Mouse (Mus musculus) forebrain, embryonic 15.5 days (tissue): ENCODE measurements around the gene Tnfsf12. TPM values are rescaled to one million over a fixed set of nuclear protein-coding genes. Genes with fewer than 3 reads are reported as not detected.
"Not testable (repeated sequence)": the region's sequence is repeated elsewhere in the genome, so short reads cannot be mapped to it uniquely, and the experiment has no call there.

Experiments used
- ATAC-seq: fragments of 200-750 bp; cut with Nextera tagmentation; replicated peaks from 2 replicates; pipeline ENCODE4 v1.8.0; 2017; ENCODE audit warnings: mild to moderate bottlenecking, moderate TSS enrichment, moderate library complexity
- H3K27ac ChIP-seq: fragments of 300-500 bp; sonication (generic); replicated peaks from 2 replicates; pipeline ENCODE4 v1.5.1; 2015; ENCODE audit warnings: mild to moderate bottlenecking, inconsistent platforms
- H3K27me3 ChIP-seq: fragments of 300-500 bp; sonication (generic); 2 replicates; pipeline ENCODE4 v1.6.1; 2015; ENCODE audit warnings: inconsistent platforms
- H3K36me3 ChIP-seq: fragments of 300-500 bp; sonication (generic); 2 replicates; pipeline ENCODE4 v1.6.1; 2015; ENCODE audit warnings: mild to moderate bottlenecking, inconsistent platforms
- H3K4me1 ChIP-seq: fragments of 300-500 bp; sonication (generic); 2 replicates; pipeline ENCODE4 v1.6.1; 2015; ENCODE audit warnings: inconsistent platforms
- H3K4me2 ChIP-seq: fragments of 300-500 bp; sonication (generic); replicated peaks from 2 replicates; pipeline ENCODE4 v1.6.1; 2015; ENCODE audit warnings: mild to moderate bottlenecking, inconsistent platforms
- H3K4me3 ChIP-seq: fragments of 300-500 bp; sonication (generic); 2 replicates; pipeline ENCODE4 v1.5.1; 2015; ENCODE audit warnings: mild to moderate bottlenecking, inconsistent platforms
- H3K9ac ChIP-seq: fragments of 300-500 bp; sonication (generic); replicated peaks from 2 replicates; pipeline ENCODE4 v1.6.1; 2015; ENCODE audit warnings: mild to moderate bottlenecking, inconsistent platforms
- H3K9me3 ChIP-seq: fragments of 300-500 bp; sonication (generic); 2 replicates; pipeline ENCODE4 v1.6.1; 2016; ENCODE audit warnings: inconsistent platforms
- WGBS: fragments of 180-500 bp; shearing (Covaris S2); methylation state at CpG from one replicate; pipeline ENCODE4 v1.1.7; 2015; ENCODE audit warnings: mixed read lengths; 5-methylcytosine and 5-hydroxymethylcytosine counted together
- polyA plus RNA-seq: library from polyadenylated mRNA; unstranded; fragments of >200 nt; fragmentation: Nextera tagmentation; extraction: Ambion mirVana; gene quantifications from 2 replicates; pipeline ENCODE4 v1.2.1, GENCODE M21; 2015

Gene Tnfsf12
- polyA plus RNA-seq, 1 experiment from 2014 or later, result 1.6 TPM

DNA sequence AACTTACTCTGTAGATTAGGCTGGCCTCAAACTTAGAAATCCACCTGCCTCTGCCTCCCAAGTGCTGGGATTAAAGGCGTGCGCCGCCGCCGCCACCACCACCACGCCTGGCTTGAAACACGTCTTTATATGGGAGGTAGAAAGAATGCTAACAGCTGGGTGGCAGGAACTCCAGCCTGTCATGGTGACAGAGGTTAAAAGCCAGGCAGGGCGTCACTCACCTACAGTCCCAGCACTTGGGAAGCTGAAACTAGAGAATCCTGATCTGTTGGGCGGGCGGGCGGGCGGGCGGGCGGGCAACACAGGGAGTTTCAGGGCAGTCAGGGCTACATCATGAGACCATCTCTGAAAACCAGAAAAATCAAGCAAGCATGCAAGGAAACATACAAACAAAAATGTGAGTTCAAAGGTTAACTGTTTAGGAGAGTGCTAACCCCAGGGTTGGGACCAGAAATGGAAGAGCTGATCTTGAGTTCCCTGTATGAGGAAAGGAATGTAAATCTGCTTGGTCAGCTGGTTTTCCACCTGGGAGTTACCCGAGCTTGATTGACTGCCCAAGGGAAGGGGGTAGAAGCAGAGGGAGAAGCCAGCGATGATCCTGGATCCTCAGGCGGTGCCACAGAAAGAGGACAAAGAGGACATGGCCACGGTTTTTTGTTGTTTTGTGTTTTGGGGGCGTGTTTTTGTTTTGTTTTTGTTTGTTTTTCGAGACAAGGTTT is 17.5 kb upstream of the Tnfsf12 start:
- H3K4me3 ChIP-seq, result no peak overlapping the region
- no peak overlapping the region for H3K9ac ChIP-seq
- H3K4me2 ChIP-seq, result no peak overlapping the region
- no peaks in the 10 kb centered on the region for H3K9me3 ChIP-seq
- no peaks in the 10 kb centered on the region for H3K4me1 ChIP-seq
- no peaks in the 10 kb centered on the region for H3K27me3 ChIP-seq
- ATAC-seq, result no peak
- no peak overlapping the region for H3K27ac ChIP-seq
- H3K36me3 ChIP-seq, result no peaks in the 10 kb centered on the region
- 88% methylated on average over 20 of the region's 20 CpGs for WGBS

DNA sequence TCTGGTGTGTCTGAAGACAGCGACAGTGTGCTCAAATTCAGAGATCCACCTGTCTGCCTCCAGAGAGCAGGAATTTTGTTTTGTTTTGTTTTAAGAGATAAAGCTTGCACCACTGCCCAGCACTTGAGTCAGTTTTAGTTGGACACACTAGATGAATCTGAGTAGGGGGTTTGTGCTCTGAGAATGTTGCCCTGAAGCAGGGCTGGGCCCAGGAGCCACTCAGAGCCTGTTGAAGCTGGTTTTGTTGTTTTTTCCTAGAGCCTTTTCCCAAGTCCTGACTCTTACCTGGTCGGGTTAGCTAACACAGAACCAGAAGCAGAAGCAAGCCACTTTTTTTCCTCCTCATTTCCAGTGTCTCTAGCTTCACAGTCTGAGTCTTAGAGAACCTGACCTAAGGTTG is 15.4 kb upstream of the Tnfsf12 start:
- H3K27me3 ChIP-seq, result no peaks in the 10 kb centered on the region
- 82% methylated on average over 2 of the region's 2 CpGs for WGBS
- H3K9ac ChIP-seq, result no peak overlapping the region
- no peaks in the 10 kb centered on the region for H3K9me3 ChIP-seq
- 0 out of 2 replicates have a peak, but pooled peaks cover 4% of the 10 kb centered on the region for H3K4me1 ChIP-seq
- no peak for ATAC-seq
- no peak overlapping the region for H3K27ac ChIP-seq
- H3K4me3 ChIP-seq, result no peak overlapping the region
- no peaks in the 10 kb centered on the region for H3K36me3 ChIP-seq
- no peak overlapping the region for H3K4me2 ChIP-seq

DNA sequence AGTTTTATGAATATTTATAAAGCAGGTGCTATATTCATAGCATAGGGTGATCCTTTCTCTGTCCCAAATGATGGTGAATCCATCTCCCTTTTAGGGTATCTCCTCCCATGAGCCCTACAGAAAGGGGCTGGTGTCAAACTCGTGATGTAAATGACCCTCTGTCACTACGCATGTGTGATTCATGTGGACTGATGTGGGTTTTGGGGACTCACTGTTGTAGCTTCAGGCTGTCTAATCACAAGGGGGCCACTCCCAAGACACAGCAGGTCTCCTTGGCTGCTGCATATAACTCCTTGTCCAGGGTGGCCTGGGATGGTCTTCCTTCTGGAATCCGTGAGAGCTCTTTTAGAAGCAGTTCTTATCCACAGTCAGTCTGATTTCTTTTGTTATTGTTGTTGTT is 14.8 kb upstream of the Tnfsf12 start:
- Histone ChIP-seq H3K27me3 (no peaks in the 10 kb centered on the region), H3K9me3 (no peaks in the 10 kb centered on the region), H3K9ac (no peak overlapping the region), H3K4me2 (no peak overlapping the region), H3K4me1 (0 out of 2 replicates have a peak, but pooled peaks cover 4% of the 10 kb centered on the region), H3K27ac (no peak overlapping the region), H3K36me3 (no peaks in the 10 kb centered on the region), H3K4me3 (no peak overlapping the region)
- ATAC-seq, result no peak
- 72% methylated on average over 3 of the region's 3 CpGs for WGBS

DNA sequence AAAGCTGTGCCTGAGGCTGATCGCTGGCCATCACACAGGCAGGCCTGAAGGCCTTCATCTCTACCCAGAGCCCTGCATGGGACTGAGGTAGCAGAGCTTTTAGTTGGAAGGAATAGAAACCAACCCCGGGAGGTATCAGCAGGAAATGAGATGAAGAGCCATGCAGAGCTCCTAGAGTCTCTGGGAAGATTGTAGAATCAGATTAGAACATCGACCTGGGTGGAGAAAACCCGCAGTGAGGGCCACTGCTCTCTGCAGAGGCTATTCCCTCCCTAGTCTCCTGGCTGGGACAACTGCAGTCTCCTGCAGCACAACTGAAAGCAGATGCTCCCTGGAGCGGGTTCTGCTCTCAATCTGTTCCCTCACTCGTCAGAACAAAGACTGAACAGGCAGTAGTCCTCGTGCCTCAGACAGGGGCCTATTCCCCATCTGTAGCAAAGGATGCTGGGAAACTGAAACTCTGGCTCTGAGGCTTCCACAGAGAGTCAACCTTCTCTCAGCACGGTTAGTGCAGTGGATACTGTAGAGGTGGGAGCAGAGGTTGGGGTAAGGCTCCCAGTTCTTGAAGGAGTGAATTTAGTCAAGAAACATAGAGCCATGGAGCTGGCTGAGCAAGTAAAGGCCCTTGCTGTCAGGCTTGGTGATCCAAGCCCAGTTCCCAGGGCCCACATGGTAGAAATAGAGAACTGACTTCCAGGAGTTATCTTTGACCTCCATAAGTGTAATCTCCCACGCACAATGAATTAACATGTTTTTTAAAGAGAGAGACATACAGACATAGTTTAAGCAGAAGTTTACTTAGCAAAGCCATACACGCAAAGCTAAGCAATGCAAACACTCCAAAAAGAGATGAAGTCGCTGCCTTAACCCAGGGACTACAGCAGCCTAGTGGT is 14.2 kb upstream of the Tnfsf12 start:
- no peaks in the 10 kb centered on the region for H3K9me3 ChIP-seq
- no peak overlapping the region for H3K27ac ChIP-seq
- no peak for ATAC-seq
- H3K36me3 ChIP-seq, result no peaks in the 10 kb centered on the region
- H3K4me1 ChIP-seq, result 0 out of 2 replicates have a peak, but pooled peaks cover 4% of the 10 kb centered on the region
- no peak overlapping the region for H3K4me3 ChIP-seq
- no peak overlapping the region for H3K4me2 ChIP-seq
- WGBS, result 54% methylated on average over 11 of the region's 11 CpGs
- H3K9ac ChIP-seq, result no peak overlapping the region
- H3K27me3 ChIP-seq, result no peaks in the 10 kb centered on the region

DNA sequence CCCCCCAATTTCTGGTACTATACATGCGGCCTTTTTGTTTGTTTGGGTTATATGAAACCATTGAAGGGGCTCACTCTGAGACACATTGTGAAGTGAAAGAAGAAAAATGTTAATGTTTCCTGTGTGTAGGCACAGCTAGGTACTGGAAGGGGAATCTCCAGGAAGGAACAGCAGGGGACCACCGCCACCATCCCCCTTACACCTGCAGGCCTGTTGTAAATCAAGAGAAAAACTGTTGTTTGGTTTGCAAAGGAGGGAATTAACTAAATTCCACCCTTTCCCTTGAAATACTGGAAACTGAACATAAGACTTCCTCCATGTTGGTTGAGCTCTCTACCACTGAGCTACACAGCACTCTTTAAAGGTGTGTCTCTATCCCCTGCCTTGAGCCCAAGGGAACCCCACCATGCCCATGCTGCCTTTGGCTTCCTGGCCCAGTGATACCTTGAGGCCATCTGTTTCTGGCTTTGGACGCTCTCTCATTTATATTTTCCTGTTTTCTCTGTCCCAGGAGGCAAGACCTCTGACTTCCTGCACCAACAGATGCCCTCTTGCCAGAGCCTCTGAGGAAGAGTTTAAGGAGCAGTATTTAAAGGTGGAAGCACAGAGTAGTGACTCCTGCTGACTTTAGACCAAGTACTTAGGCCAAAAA is 13.1 kb upstream of the Tnfsf12 start:
- no peak for ATAC-seq
- Histone ChIP-seq H3K4me2 (no peak overlapping the region), H3K27ac (no peak overlapping the region), H3K27me3 (no peaks in the 10 kb centered on the region), H3K9ac (no peak overlapping the region), H3K4me3 (no peak overlapping the region), H3K9me3 (no peaks in the 10 kb centered on the region), H3K36me3 (no peaks in the 10 kb centered on the region), H3K4me1 (0 out of 2 replicates have a peak, but pooled peaks cover 4% of the 10 kb centered on the region)
- WGBS, result 81% methylated on average over 3 of the region's 3 CpGs

DNA sequence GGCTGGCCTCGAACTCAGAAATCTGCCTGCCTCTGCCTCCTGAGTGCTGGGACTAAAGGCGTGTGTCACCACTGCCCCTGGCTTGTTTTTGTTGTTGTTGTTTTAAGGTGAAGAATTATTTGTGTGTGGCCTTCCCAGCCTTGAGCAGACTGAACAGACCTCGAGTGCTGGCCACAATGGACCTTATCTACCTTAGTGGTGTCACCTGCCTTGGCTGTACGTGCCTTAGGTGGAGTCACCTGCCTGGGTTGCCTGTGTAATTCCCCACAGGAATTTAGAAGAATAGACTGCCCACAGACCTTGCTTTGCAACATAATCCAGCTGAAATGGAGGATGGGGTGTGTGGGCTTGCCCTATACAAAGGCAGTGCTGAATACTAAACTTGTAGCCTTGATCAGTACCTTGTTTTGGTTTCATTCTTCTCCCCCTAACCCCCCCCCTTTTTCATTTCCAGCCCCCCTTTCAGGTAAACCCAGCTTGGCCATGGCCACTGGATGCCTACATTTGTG is 12.3 kb upstream of the Tnfsf12 start:
- ATAC-seq, result no peak
- Histone ChIP-seq H3K36me3 (no peaks in the 10 kb centered on the region), H3K9me3 (no peaks in the 10 kb centered on the region), H3K9ac (no peak overlapping the region), H3K27ac (no peak overlapping the region), H3K4me2 (no peak overlapping the region), H3K4me3 (no peak overlapping the region), H3K27me3 (no peaks in the 10 kb centered on the region), H3K4me1 (0 out of 2 replicates have a peak, but pooled peaks cover 4% of the 10 kb centered on the region)
- 84% methylated on average over 4 of the region's 4 CpGs for WGBS

DNA sequence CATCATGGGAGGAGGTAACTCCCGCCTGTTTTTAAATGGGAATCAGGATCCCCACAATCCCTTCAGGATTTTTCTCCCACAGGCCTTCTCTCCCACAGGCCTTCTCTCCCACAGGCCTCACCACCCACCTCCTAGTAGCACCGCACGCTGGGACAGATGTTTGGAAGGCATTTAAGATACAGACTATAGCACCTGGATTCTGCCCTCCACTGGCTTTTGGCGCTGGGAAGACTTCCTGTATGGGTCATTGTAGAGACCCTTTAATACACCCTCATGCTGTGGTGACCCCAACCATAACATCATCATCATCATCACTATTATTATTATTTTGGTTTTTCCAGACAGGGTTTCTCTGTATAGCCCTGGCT is 11.8 kb upstream of the Tnfsf12 start:
- 86% methylated on average over 4 of the region's 4 CpGs for WGBS
- no peak for ATAC-seq

DNA sequence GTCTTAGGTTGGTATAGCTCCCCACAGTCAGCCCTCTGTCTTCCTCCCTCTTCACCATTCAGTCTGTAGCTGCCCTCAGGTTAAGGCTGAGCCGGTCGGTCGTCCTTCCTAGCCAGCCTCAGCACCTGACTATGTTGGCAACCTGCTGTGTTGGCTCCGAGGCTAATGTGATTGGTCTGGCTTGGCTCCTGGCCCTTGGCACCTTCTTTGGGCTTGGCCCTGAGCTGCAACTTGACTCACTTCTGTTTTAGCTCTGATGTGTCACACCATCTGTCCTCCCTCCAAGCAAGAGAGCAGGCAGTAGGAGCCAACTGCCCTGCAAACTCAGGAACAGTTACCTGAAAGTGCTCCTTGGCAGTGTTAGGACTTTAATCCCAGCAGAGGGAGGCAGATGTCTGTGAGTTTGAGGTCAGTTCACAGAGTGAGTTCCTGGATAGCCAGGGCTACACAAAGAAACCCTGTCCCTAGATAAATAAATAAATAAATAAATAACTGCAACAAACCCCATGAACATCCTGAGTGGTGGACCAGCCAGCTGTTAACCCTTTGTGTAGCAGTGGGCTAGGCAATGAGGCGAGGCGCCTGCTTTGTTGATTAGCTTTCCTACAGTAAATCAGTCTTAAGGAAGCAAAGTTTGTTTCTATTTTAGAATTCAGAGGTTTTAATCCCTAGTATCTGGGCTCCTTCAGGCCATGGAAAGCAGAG is 11.3 kb upstream of the Tnfsf12 start:
- Histone ChIP-seq H3K36me3 (no peaks in the 10 kb centered on the region), H3K4me3 (no peak overlapping the region), H3K9ac (no peak overlapping the region), H3K27me3 (no peaks in the 10 kb centered on the region), H3K4me2 (no peak overlapping the region), H3K9me3 (no peaks in the 10 kb centered on the region), H3K4me1 (0 out of 2 replicates have a peak, but pooled peaks cover 4% of the 10 kb centered on the region), H3K27ac (no peak overlapping the region)
- no peak for ATAC-seq
- 47% methylated on average over 6 of the region's 6 CpGs for WGBS

More for the DNA sequence above, 11.8 kb upstream of the Tnfsf12 start:
- H3K27ac ChIP-seq, result no peak overlapping the region
- no peaks in the 10 kb centered on the region for H3K36me3 ChIP-seq
- 0 out of 2 replicates have a peak, but pooled peaks cover 4% of the 10 kb centered on the region for H3K4me1 ChIP-seq
- H3K4me2 ChIP-seq, result no peak overlapping the region
- H3K27me3 ChIP-seq, result no peaks in the 10 kb centered on the region
- H3K4me3 ChIP-seq, result no peak overlapping the region
- no peak overlapping the region for H3K9ac ChIP-seq
- no peaks in the 10 kb centered on the region for H3K9me3 ChIP-seq

DNA sequence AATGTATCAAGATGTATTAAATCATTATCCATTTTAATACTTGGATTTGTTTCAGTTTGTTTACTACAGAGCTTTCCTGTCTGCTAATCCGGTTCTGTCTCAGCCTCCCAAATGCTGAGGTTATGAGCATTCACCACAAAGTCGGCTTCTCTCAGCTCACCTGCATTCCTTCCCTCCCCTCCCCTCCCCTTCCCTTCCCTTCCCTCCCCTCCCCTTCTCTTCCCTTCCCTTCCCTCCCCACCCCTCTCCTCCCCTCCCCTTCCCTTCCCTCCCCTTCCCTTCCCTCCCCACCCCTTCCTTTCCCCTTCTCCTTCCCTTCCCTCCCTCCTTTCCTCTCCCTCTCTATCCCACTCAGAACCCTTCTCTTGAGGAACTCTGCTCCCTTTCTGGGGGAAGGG is 9.0 kb upstream of the Tnfsf12 start:
- Histone ChIP-seq H3K4me1 (0 out of 2 replicates have a peak, but pooled peaks cover 4% of the 10 kb centered on the region), H3K4me3 (no peak overlapping the region), H3K4me2 (no peak overlapping the region), H3K27ac (no peak overlapping the region), H3K36me3 (no peaks in the 10 kb centered on the region), H3K9me3 (no peaks in the 10 kb centered on the region), H3K9ac (no peak overlapping the region), H3K27me3 (no peaks in the 10 kb centered on the region)
- ATAC-seq, result no peak
- WGBS, result 52% methylated on average over 2 of the region's 2 CpGs

DNA sequence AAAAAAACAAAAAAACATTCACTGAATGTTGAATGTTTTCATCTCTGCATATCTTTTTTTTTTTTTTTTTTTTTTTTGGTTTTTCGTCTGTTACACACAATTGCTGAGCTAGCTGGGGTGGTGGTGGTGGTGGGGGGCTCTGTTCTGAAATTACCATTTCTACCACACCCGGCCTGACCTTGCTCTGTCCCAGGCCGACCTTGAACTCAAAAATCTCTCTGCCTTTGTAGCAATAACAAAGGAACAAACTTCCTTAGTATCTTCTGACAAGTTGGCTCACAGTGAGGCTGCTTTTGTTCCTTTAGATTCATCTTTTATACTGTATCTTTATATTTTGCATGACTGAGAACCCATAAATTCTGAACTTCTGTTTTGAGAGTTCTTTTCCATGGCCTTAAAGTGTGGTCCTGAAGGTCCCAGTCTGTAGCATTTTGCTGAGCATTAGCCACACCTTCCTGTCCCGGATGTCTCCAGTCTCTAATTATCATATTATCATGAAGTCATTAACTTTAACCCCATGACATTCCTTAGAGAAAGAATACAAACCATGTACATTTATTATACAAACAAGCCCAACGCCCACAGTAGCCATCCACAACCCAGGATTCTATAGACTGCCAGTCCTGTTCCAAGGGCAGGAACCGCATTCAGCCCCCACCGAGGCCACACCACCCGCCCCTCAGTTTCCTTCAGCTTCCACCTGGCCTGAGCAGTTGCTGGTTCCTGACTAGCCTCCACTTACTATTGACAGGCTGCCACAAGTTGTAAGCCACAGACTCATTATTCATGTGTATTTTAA is 8.4 kb upstream of the Tnfsf12 start:
- H3K9ac ChIP-seq, result no peak overlapping the region
- no peaks in the 10 kb centered on the region for H3K27me3 ChIP-seq
- no peak overlapping the region for H3K4me2 ChIP-seq
- H3K4me3 ChIP-seq, result no peak overlapping the region
- WGBS, result 66% methylated on average over 8 of the region's 8 CpGs
- no peaks in the 10 kb centered on the region for H3K36me3 ChIP-seq
- ATAC-seq, result no peak
- H3K4me1 ChIP-seq, result 0 out of 2 replicates have a peak, but pooled peaks cover 4% of the 10 kb centered on the region
- H3K27ac ChIP-seq, result no peak overlapping the region
- H3K9me3 ChIP-seq, result no peaks in the 10 kb centered on the region

DNA sequence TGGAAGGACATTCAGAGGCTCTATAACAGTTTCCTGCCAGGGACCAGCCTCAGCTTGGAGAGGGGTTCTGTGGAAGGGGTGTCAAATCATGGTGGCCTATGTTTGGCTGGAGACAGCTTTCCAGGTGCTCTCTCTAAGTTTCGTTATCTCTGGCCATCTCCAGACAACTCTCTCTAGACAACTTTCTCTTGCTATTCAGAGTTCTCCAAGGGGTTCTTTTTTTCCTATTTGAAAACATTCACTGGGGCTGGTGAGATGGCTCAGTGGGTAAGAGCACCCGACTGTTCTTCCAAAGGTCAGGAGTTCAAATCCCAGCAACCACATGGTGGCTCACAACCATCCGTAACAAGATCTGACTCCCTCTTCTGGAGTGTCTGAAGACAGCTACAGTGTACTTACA is 7.7 kb upstream of the Tnfsf12 start:
- not testable (repeated sequence) for H3K27me3 ChIP-seq, H3K4me2 ChIP-seq, H3K9me3 ChIP-seq, ATAC-seq, H3K4me1 ChIP-seq, H3K36me3 ChIP-seq, H3K9ac ChIP-seq, H3K27ac ChIP-seq, H3K4me3 ChIP-seq
- 68% methylated on average over 3 of the region's 3 CpGs for WGBS
